Mouse (Mus musculus): ENCODE data around the gene Izumo4. TPM values are rescaled to one million over a fixed set of nuclear protein-coding genes. Genes with fewer than 3 reads are reported as not detected.

The Izumo4 gene
- total RNA-seq, 4 experiments from 2014 or later = 44.2 to 67.8 (median 57.0) TPM

DNA sequence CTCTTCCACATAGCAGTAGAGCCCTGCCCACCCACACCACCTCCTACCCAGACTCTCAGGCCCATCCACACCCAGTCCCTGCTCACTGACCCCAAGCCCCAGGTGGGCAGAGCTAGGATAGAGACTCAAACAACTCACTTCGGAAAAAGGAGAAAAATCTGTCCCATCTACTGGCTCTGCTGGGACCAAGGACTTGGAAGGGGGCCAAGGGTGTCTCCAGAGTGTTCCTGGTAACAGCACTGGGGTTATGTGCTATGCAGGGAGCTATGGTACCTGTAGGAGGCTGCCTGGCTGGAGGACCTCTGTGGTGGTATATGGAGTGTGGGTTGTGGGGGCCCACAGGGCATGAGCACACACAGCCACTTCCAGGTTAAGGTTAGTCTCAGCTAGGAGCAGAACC, 15.3 kb downstream of the Izumo4 start:
- DNase-seq (ENCODE audit: low spot score in 2 of 2) = no peak

DNA sequence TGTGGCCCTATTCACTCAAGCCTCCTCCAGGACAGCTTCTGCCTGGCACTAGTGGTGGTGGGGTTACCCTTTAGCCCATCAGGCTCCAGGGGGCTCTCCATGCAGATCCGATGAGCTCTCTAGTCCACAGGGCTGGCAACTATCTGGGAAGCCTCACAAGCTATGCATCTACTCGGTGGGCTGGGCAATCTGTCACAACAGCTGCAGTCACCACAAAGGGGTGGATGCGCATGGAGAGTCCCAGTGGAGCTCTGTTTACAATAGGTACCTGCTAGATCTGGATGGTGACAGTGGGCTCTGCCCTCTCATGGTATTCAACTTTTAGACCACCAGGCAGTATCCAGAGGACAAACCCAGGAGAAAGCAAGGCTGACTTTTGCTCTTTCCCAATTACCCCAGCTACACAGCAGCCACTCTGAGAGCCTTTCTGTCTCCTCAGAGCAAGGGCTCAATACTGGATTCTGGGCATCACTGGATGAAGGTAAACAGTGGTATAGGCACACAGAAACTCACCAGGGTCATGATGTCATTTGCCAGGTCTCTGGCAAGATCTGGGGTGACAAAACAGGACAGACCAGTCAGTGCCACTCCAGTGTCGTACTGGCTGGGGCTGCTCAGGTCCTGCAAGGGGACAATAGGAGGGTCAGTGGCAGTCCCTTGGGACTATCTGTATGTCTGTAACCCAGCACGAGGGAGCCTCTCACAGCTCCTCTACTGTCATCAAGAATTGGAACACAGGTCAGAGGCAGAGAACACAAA, 25.6 kb downstream of the Izumo4 start:
- DNase-seq (ENCODE audit: low spot score in 2 of 2) = no peak

DNA sequence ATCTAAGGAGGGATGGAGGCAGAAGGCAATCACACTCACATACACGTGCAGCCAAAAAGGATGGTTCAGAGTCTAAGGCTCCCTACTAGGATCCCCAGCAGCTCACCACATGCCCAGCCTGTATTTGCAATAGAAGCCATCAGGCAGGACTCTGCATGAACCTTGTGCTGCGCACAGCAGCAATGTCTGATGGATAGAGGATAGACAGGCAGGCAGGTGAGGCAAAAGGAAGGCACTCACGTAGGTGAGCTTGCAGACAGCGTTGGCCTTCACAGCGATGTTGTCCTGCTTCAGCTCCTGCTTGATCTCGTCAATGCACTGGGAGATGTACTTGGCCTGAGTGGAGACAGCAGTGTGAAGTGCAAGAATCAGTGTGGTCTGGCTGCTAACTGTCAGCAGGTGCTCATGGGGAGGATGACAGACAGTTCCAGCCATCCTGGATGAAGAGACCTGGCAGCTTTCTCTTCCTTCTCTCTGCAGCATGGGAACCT, 30.7 kb downstream of the Izumo4 start:
- DNase-seq (ENCODE audit: low spot score in 2 of 2) = no peak

DNA sequence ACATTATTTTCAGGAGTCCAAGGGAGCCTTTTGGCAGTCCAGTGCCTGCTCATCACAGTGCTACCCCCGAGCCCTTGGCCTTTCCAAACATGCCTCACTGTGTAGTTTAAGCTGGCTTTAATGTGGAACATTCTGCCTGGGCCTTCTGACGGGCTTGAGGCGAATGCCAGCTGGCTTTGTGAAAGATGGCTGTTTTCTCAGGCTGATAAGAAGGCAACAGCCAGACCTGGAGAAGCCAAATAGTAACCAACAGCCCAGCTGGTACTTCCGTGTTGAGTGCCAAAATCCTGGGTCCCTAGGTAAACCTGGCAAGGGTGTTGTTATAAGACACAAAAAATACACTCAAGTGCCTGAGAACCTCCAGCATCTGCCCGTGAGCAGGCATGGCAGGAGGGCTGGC, 34.7 kb downstream of the Izumo4 start:
- no peak for DNase-seq (ENCODE audit: low spot score in 2 of 2)

DNA sequence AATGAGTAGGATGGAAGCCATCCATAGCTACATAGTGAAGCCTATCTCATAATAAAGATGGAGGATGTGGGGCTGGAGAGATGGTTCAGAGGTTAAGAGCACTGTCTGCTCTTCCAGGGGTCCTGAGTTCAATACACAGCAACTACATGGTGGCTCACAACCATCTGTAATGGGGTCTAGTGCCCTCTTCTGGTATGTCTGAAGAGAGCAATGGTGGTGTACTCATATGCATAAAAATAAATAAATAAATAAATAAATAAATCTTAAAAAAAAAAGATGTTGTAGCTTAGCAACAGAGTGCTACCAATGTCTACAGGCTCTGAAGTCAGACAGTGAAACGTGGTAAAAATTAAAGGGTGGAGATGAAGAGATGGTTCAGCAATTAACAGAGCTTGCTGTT, 36.7 kb downstream of the Izumo4 start:
- no peak for DNase-seq (ENCODE audit: low spot score in 2 of 2)

DNA sequence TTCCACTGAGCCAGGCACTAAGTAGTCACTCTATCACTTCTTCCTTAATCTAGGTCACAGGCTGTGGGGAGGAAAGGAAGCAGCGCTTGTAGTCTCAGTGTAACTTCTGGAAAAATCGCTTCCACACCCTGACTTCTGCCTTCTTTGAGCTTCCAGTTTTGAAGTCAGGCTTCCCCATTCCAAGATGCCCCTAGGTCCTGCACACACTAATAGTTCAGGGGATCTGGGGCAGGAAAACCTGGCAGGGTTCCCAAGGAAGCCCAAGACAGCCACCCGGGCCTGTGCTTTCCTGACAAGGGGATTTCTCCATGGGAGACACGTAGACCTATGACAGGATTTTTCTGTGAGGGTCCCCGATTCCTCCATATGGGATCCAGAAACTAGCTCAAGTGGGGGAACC, 39.2 kb downstream of the Izumo4 start:
- no peak for DNase-seq (ENCODE audit: low spot score in 2 of 2)

DNA sequence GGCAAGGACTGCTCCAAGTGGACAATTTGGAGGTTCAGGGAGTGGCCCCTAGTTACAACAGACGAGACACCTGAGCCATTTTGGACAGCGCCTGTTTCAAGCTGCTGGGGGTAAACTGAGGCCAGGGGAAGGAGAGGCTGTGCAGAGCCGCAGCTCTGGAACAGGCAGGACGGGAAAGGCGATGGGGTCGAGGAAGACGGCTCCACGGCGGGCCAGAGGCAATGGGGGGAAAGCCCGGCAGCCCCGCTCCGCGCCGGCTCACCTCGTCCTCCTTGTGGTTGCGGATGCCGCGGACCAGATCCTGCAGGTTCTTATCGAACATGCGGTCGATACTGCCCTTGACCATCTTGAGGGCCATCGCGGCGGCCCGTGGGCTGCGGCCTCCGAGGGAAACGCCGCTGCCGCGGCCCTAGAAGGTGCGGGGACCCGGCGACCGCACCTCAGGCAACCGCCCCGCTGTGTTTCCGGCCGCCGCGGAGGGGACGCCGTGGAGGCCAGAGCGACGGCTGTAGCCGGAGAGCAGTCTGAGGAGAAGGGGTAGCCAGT, 39.7 kb downstream of the Izumo4 start:
- no peak for DNase-seq (ENCODE audit: low spot score in 2 of 2)

DNA sequence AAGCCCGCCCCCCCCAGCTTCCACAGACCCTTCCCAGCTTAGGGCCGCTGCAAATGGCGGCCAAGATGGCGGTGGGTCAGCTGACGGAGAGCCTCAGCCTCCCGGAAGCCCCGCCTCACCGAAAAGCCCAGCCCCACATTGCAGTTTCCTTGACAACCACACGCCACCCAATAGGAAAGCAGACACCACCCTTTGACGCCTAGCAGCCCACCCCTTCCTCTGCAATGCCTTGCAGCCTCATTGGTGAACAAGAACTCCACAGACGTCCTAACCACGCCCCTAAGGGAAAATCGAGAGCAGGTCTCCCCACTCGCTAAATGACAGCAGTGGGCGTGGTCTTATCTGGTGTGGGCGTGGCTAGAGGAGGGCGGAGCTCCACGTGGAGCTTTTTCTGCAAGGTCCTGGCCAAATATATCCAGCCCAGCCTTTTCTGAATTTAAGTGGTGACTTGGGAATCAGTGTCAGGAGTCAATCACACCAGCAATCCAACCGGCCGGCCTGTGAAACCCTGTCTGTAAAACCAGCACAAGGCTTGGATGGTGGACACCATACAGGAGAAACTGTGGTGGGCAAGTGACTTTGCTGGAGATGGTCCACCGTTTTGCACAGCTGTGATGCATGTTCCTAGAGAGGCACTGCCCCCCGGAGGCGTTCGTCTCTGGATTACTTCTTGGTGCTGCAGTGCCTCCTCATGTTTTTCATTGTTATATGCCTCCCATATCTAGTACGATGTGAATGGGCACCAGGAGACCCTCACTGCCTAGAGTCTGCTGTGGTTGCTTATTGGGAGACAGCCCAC, 40.4 kb downstream of the Izumo4 start, which contains the start of gene Ap3d1:
Gene Ap3d1, minus strand, starts transcription at position 85 of the 799 bp plus-strand sequence.
- peak; percentile 92 to 100 for DNase-seq (ENCODE audit: low spot score in 2 of 2)

DNA sequence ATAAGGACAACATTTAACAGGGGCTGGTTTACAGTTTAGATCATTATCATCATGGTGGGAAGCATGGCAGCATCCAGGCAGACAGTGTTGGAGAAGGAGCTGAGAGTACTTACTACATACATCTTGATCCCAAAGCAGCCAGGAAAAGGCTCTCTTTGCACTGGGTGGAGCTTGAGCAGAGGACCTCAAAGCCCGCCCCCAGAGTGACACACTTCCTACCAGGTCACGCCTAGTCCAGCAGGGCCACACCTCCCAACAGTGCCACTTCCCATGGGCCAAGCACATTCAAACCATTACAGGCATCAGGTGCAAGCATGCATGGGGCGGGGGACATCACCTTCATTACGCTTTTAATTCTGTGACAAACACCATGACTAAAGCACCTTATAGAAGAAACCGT, 42.3 kb downstream of the Izumo4 start:
- no peak for DNase-seq (ENCODE audit: low spot score in 2 of 2)

DNA sequence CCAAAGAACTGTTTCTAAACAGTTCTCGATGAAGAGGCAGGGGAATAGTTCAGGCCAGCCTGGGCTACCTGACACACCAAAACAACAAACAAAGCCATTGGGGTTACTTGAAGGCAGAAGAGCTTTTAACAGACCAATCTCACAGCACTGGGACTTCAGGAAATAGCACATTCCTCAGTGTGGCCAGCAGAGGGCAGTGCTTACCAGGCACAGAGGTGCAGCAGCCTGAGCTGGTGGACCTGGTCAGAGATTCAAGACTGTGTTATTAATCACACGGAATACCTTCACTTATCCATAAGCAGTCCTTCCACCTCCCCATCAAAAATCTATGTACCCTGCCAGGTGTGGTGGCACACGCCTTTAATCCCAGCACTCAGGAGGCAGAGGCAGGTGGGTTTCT, 45.4 kb downstream of the Izumo4 start:
- peak; percentile 46 for DNase-seq (ENCODE audit: low spot score in 2 of 2)

DNA sequence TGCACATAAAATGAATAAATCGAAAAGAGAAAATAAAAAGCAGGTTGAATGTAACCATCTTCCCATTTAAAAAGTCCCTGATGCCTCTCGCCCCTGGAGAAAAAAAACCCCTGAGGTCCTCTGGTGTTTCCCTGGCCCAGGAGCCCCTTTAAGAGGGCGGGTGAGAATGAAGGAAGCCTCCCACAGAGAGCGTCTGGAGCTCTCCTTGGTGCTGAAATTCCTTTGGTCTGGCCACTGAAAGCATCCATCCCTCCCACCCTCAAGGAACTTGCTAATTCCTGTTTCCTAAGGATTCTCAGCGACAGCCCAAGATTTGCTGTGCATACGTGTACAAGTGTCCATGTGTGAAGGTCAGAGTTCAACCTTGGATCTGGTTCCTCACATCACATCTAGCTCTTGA, 46.6 kb downstream of the Izumo4 start:
- DNase-seq (ENCODE audit: low spot score in 2 of 2) = no peak

DNA sequence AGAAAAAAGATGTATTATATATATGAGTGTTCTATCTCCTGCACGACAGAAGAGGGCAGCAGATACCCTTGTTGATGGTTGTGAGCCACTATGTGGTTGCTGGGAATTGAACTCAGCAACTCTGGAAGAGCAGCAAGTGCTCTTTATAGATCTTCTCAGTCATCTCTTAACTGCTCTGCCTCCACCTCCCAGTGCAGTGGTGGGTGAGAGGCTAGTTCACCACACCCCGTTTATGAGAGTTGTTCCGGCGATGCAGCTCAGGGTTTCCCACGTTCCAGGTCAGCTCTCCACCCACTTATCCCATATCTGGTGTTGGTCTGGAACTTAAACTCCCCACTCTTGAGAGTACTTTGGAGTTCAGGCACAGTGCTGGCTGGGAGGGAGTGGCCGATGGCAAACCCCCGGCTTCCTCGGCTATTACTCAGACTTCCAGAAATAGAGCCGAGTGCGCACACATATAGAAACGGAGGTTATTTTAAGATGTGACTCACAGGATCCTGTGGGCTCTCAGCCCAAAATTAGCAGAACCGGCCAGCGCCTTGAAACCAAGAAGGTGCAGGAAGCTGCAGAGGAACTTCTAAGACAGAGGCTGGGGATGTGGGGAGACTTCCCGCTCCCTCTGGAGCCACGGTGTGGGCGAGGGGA, 49.3 kb downstream of the Izumo4 start:
- peak in 1 of 2 experiments; percentile 83 for DNase-seq (ENCODE audit: low spot score in 2 of 2)

DNA sequence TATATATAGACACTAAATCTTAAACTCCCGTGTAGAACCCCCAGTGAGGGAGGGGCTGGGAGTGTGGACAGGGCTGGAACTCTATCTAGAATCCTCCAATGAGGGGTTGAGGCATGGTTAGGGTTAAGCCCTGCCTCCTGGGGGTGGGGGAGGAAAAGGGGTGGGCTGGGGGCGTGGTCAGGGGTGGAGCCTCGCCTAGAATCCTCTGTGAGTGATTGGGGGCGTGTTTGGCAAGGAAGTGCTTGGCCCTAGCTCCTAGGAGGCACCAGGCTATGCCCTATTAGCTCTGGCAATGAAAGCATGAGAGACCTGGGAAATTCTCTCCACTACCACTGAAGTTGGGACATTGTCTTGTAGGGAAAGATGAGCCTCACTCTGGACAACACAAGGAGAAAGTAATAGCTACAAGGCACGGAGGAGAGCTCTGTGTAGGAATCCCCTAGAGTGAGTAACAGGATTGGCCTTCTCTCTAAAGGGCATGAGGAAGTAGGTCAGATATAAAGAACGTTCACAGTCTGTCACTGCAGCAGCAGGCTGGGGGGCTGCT, 50.2 kb downstream of the Izumo4 start:
- no peak for DNase-seq (ENCODE audit: low spot score in 2 of 2)

DNA sequence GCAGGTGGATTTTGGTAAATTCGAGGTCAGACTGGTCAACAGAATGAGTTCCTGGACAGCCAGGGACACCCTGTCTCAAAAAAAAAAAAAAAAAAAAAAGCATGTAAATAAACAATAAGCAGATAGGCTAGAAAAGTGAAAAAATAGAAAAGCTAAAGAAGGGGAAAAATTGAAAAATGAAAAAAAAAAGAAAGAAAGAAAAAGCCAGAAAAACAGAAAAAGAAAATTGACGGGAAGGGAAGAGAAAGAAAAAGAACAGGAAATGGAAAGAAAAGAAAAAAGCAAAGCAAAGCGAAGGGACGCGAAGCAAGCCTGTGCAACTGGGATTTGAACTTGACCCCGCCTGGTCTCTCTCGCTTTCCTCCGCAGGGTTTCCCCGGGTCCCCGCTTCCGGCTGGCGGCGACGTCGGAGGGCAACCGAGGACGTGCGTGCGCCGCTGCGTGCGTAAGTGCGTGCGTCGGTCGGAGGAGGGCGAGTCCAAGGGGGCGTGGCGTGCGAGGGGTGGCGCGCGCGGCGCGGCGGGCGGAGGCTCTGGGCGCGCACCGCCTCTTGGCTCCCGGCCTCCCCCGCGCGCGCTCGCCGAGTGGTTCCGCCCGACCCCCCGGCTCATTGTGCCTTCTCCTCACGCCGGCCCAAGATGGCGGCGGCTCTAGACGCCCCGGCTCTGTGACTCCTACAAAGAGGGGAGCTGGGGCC, 52.8 kb downstream of the Izumo4 start, which contains the start of gene Dot1l:
Gene Dot1l, plus strand, starts transcription at position 613 of the 697 bp plus-strand sequence.
- peak; percentile 95 to 96 for DNase-seq (ENCODE audit: low spot score in 2 of 2)

Other genes starting within 250 kb of the Izumo4 start
- gene Onecut3, start 207.3 kb upstream of the Izumo4 start, total RNA-seq (2022) = not detected
- under 1 TPM in 3 of 4 experiments, not detected in 1; 0.08 to 0.21 (median 0.18) TPM for gene Atp8b3, start 163.1 kb upstream of the Izumo4 start, total RNA-seq (2022)
- gene Rexo1, start 140.6 kb upstream of the Izumo4 start, total RNA-seq (2022) = 10 to 100 TPM; 40.7 to 46.6 (median 44.7) TPM
- gene Klf16, start 124.9 kb upstream of the Izumo4 start, total RNA-seq (2022) = 10 to 100 TPM; 53.0 to 65.9 (median 61.2) TPM
- 100 to 1,000 TPM; 157 to 168 (median 166) TPM for gene Abhd17a, start 111.8 kb upstream of the Izumo4 start, total RNA-seq (2022)
- gene Scamp4, start 99.3 kb upstream of the Izumo4 start, total RNA-seq (2022) = 10 to 100 TPM; 38.8 to 46.5 (median 43.1) TPM
- 1 to 10 TPM in 3 of 4 experiments, not detected in 1; 1.3 to 4.1 (median 3.4) TPM for gene Adat3, start 99.3 kb upstream of the Izumo4 start, total RNA-seq (2022)
- 1 to 10 TPM; 1.8 to 4.2 (median 3.3) TPM for gene Gm49322, start 96.2 kb upstream of the Izumo4 start, total RNA-seq (2022)
- gene Csnk1g2, start 79.3 kb upstream of the Izumo4 start, total RNA-seq (2022) = 100 to 1,000 TPM; 214 to 250 (median 240) TPM
- gene Btbd2, start 45.1 kb upstream of the Izumo4 start, total RNA-seq (2022) = 10 to 100 TPM; 88.6 to 97.6 (median 94.5) TPM
- gene Mknk2, start 24.1 kb upstream of the Izumo4 start, total RNA-seq (2022) = 10 to 100 TPM; 36.0 to 47.0 (median 40.9) TPM
- gene Mob3a, start 207 bp upstream of the Izumo4 start, total RNA-seq (2022) = 10 to 100 TPM; 12.0 to 17.6 (median 14.8) TPM
- 100 to 1,000 TPM; 126 to 147 (median 139) TPM for gene Ap3d1, start 40.1 kb downstream of the Izumo4 start, total RNA-seq (2022)
- 10 to 100 TPM; 39.0 to 53.1 (median 41.5) TPM for gene Dot1l, start 53.0 kb downstream of the Izumo4 start, total RNA-seq (2022)
- gene Sf3a2, start 96.0 kb downstream of the Izumo4 start, total RNA-seq (2022) = 10 to 100 TPM; 35.5 to 53.7 (median 46.1) TPM
- gene Plekhj1, start 96.4 kb downstream of the Izumo4 start, total RNA-seq (2022) = 10 to 100 TPM; 61.3 to 74.5 (median 66.4) TPM
- gene Amh, start 103.1 kb downstream of the Izumo4 start, total RNA-seq (2022) = 1 to 10 TPM; 1.1 to 2.2 (median 1.7) TPM
- gene Jsrp1, start 111.3 kb downstream of the Izumo4 start, total RNA-seq (2022) = 1 to 10 TPM; 5.1 to 9.7 (median 6.2) TPM
- 100 to 1,000 TPM; 505 to 586 (median 560) TPM for gene Oaz1, start 124.5 kb downstream of the Izumo4 start, total RNA-seq (2022)
- gene Lingo3, start 141.9 kb downstream of the Izumo4 start, total RNA-seq (2022) = 10 to 100 TPM; 46.4 to 64.4 (median 48.1) TPM
- gene Lsm7, start 153.0 kb downstream of the Izumo4 start, total RNA-seq (2022) = 10 to 100 TPM; 35.4 to 57.9 (median 48.2) TPM
- gene Sppl2b, start 153.1 kb downstream of the Izumo4 start, total RNA-seq (2022) = 10 to 100 TPM; 42.1 to 52.3 (median 46.0) TPM
- under 1 TPM; 0.22 to 0.60 (median 0.39) TPM for gene Tmprss9, start 169.7 kb downstream of the Izumo4 start, total RNA-seq (2022)
- 100 to 1,000 TPM; 106 to 147 (median 124) TPM for gene Timm13, start 198.8 kb downstream of the Izumo4 start, total RNA-seq (2022)
- gene Lmnb2, start 216.1 kb downstream of the Izumo4 start, total RNA-seq (2022) = 10 to 100 TPM; 17.6 to 21.2 (median 20.1) TPM
- gene Gadd45b, start 227.9 kb downstream of the Izumo4 start, total RNA-seq (2022) = 10 to 100 TPM; 13.8 to 24.0 (median 20.6) TPM

Measured in left cerebral cortex, adult 8-10 months (tissue).